7 mouse cellular contexts compared by ENCODE assay signal in genomic region chr2:110179669-110180315, GRCm38 (mm10).
DNase-seq lines count a peak whose midpoint lies in the region; ATAC-seq and TF ChIP-seq lines count a peak whose summit lies in the region.

No protein-coding gene starts in this region.

- H3K9me3 ChIP-seq in heart, embryonic 13.5 days, result no peaks in the 10 kb centered on the region
- H3K9me3 ChIP-seq in kidney, embryonic 15.5 days (replicated peaks), result no peaks in the 10 kb centered on the region
- no peaks in the 10 kb centered on the region for H3K9me3 ChIP-seq in midbrain, embryonic 10.5 days (replicated peaks)

- H3K4me2 ChIP-seq in heart, embryonic 13.5 days, result no peak overlapping the region
- peak overlapping the region; percentile 30 for H3K4me2 ChIP-seq in kidney, embryonic 15.5 days

- TF ChIP-seq CTCF in brain, embryonic 14.5 days (IDR thresholded peaks at IDR 0.05; ENCODE audit: borderline replicate concordance, extremely low read depth, insufficient read depth, insufficient read length), result no peak

- H3K27me3 ChIP-seq in heart, embryonic 13.5 days (replicated peaks), result 0 out of 2 replicates have a peak, but pooled peaks cover 3% of the 10 kb centered on the region
- H3K27me3 ChIP-seq in kidney, embryonic 15.5 days, result no peaks in the 10 kb centered on the region
- no peaks in the 10 kb centered on the region for H3K27me3 ChIP-seq in midbrain, embryonic 10.5 days (ENCODE audit: low read depth, poor library complexity, severe bottlenecking)

- peak overlapping the region; percentile 33; the same call in 1 of the 2 replicates for H3K9ac ChIP-seq in heart, embryonic 13.5 days
- H3K9ac ChIP-seq in kidney, embryonic 15.5 days, result no peak overlapping the region

- peak overlapping the region; percentile 68 for H3K27ac ChIP-seq in heart, embryonic 13.5 days (replicated peaks)
- peak overlapping the region; percentile 95 for H3K27ac ChIP-seq in kidney, embryonic 15.5 days
- H3K27ac ChIP-seq in midbrain, embryonic 10.5 days (replicated peaks), result peak overlapping the region; percentile 62

- WGBS in heart, embryonic 13.5 days, result 23% methylated on average over 10 of the region's 10 CpGs
- 5% methylated on average over 10 of the region's 10 CpGs for WGBS in kidney, embryonic 15.5 days
- 50% methylated on average over 10 of the region's 10 CpGs for WGBS in midbrain, embryonic 10.5 days

- no peak overlapping the region for H3K4me3 ChIP-seq in heart, embryonic 13.5 days
- H3K4me3 ChIP-seq in kidney, embryonic 15.5 days (replicated peaks), result no peak overlapping the region
- no peak overlapping the region for H3K4me3 ChIP-seq in midbrain, embryonic 10.5 days

- H3K36me3 ChIP-seq in heart, embryonic 13.5 days, result no peaks in the 10 kb centered on the region
- no peaks in the 10 kb centered on the region for H3K36me3 ChIP-seq in kidney, embryonic 15.5 days
- no peaks in the 10 kb centered on the region for H3K36me3 ChIP-seq in midbrain, embryonic 10.5 days

- H3K4me1 ChIP-seq in heart, embryonic 13.5 days, result peaks cover 71% of the 10 kb centered on the region
- H3K4me1 ChIP-seq in kidney, embryonic 15.5 days, result peaks cover 62% of the 10 kb centered on the region
- peaks cover 31% of the 10 kb centered on the region for H3K4me1 ChIP-seq in midbrain, embryonic 10.5 days

- ATAC-seq in heart, embryonic 13.5 days (ENCODE audit: extremely low read depth, insufficient number of reproducible peaks, low FRiP score, low TSS enrichment), result 0 out of 2 replicates have a peak, but pooled peaks have one; percentile 58
- peak; percentile 93 for ATAC-seq in kidney, embryonic 15.5 days (replicated peaks; ENCODE audit: low FRiP score)

- TF ChIP-seq POLR2A in brain, embryonic 14.5 days (IDR thresholded peaks at IDR 0.05; ENCODE audit: borderline replicate concordance, extremely low read depth, insufficient read depth, insufficient read length, poor library complexity, severe bottlenecking), result no peak

- peak; percentile 73 for DNase-seq in brain, embryonic 14.5 days (ENCODE audit: low read depth)
- peak; percentile 67 for DNase-seq in embryo, embryonic 10.5 days (ENCODE audit: low spot score)
- peak; percentile 26 for DNase-seq in midbrain, embryonic 10.5 days (ENCODE audit: low spot score)
- no peak for DNase-seq in thymus, postnatal 25 days
- DNase-seq in left cerebral cortex, adult 11 months (ENCODE audit: low spot score), result no peak

Comparison
In these comparisons a context has a peak if more than half of its experiments do, and no peak if none do; other contexts are left out.
1. DNase-seq: peak in brain, embryonic 14.5 days (single experiment), embryo, embryonic 10.5 days (single experiment) and midbrain, embryonic 10.5 days (single experiment); none in thymus, postnatal 25 days (single experiment) and left cerebral cortex, adult 11 months (single experiment).
2. Peak in every context shown above with its lines, with median percentiles within 50 percentile points of each other: H3K27ac ChIP-seq.